Mouse (Mus musculus) lung, postnatal 0 days (tissue): ENCODE measurements at regions not wholly inside any gene's neighbourhood (a gene's known extent, or its start where the extent isn't known, plus 50 kb on each side); places are given as distances from the start of the nearest gene placed in this dataset.

ENCODE experiments used
- CTCF ChIP-seq: IDR thresholded peaks from 2 replicates; pipeline ENCODE4 v1.5.1; 2016; ENCODE audit warnings: antibody characterized with exemption, mild to moderate bottlenecking
- EP300 ChIP-seq: IDR thresholded peaks from 2 replicates; pipeline ENCODE4 v1.6.1; 2016; ENCODE audit warnings: antibody characterized with exemption, mild to moderate bottlenecking, control low read depth

DNA sequence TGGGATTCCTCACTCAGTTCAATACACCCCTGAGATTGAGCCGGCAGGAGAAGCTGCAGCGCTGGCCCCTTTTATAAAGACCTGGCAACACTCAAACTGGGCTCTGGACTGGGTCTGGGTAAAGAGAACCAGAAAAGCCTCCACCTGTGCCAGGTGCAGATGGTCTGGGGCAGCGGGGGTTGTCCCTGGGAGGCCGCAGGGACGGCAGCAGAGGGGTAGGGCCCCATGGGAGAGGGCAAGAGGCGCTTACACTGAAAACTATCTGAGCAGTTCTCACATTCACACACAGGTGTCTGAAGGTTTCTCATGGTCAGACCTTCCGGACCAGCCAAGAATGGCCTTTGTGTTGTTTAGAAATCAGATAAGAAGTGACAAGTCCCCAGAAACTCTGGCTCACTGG lies 356.1 kb upstream of the Prox1 start:
- TF ChIP-seq CTCF (no peak), EP300 (no peak)
